Mouse (Mus musculus) kidney, adult 2 months (tissue): ENCODE results near the gene Rasl10a.
"Not testable (repeated sequence)": the region's sequence is repeated elsewhere in the genome, so short reads cannot be mapped to it uniquely, and the experiment has no call there.

ENCODE experiments used
- CTCF ChIP-seq: fragments of 200-500 bp; conservative IDR thresholded peaks from 2 replicates; pipeline ENCODE4 v1.5.1; 2011; ENCODE audit warnings: low read depth, mild to moderate bottlenecking, control low read depth, low read length, moderate library complexity, mixed read lengths; ENCODE audit not compliant: insufficient read depth, insufficient read length
- POLR2A ChIP-seq: fragments of 200-500 bp; IDR thresholded peaks from one replicate; pipeline ENCODE4 v1.6.1; 2011; ENCODE audit warnings: low read depth, low read length, control low read depth

- TF ChIP-seq POLR2A, CTCF: not testable (repeated sequence)
These were observed 18.9 kb downstream of the Rasl10a start for GRCm38 (mm10) chr11:5076843-5077242.
